Mouse (Mus musculus) C2C12 (cell line): ENCODE measurements around the gene Sec16a.

Experiments used
- CEBPB ChIP-seq: IDR thresholded peaks from one replicate; pipeline ENCODE4 v1.6.1; 2011; ENCODE audit warnings: low read depth, mild to moderate bottlenecking, control low read depth, moderate library complexity
- CTCF ChIP-seq: IDR thresholded peaks from one replicate; pipeline ENCODE4 v1.5.1; 2011; ENCODE audit not compliant: control insufficient read depth, insufficient read depth, insufficient read length
- FOSL1 ChIP-seq: IDR thresholded peaks from one replicate; pipeline ENCODE4 v1.8.0; 2011; ENCODE audit warnings: mild to moderate bottlenecking, low read length; ENCODE audit not compliant: poor library complexity, insufficient read depth, severe bottlenecking
- MAX ChIP-seq: IDR thresholded peaks from one replicate; pipeline ENCODE4 v1.6.1; 2011; ENCODE audit warnings: mild to moderate bottlenecking, control low read depth
- MYOD1 ChIP-seq: IDR thresholded peaks from one replicate; pipeline ENCODE4 v1.6.1; 2011; ENCODE audit warnings: low read depth; ENCODE audit not compliant: control insufficient read depth, insufficient read length
- USF1 ChIP-seq: IDR thresholded peaks from one replicate; pipeline ENCODE4 v1.6.1; 2011; ENCODE audit warnings: low read depth, mild to moderate bottlenecking, control low read depth, moderate library complexity

GRCm38 (mm10) chr2:26474789-26475504 lies 29.9 kb upstream of the Sec16a start:
- no peak for TF ChIP-seq MYOD1
- TF ChIP-seq USF1, result no peak
- TF ChIP-seq CTCF, result no peak
- no peak for TF ChIP-seq MAX
- no peak for TF ChIP-seq CEBPB
- TF ChIP-seq FOSL1, result no peak
